Mouse (Mus musculus) lung, embryonic 14.5 days (tissue): ENCODE measurements around the gene Fam117a. TPM values are rescaled to one million over a fixed set of nuclear protein-coding genes. Genes with fewer than 3 reads are reported as not detected.

ENCODE experiments used
- ATAC-seq: fragments of 200-750 bp; cut with Nextera tagmentation; 2 replicates; pipeline ENCODE4 v1.8.0; 2017; ENCODE audit warnings: mild to moderate bottlenecking, moderate TSS enrichment, moderate library complexity; ENCODE audit not compliant: insufficient read depth
- DNase-seq: peaks from one replicate; pipeline ENCODE4 v3.0.0-alpha.2; 2015
- H3K27ac ChIP-seq: fragments of 300-500 bp; sonication (generic); 2 replicates; pipeline ENCODE4 v1.5.1; 2014; ENCODE audit warnings: low read depth, mild to moderate bottlenecking, moderate library complexity
- H3K27me3 ChIP-seq: fragments of 300-500 bp; sonication (generic); 2 replicates; pipeline ENCODE4 v1.6.1; 2014; ENCODE audit warnings: low read length, control low read depth; ENCODE audit not compliant: insufficient read depth
- H3K36me3 ChIP-seq: fragments of 300-500 bp; sonication (generic); 2 replicates; pipeline ENCODE4 v1.6.1; 2014; ENCODE audit warnings: control low read depth; ENCODE audit not compliant: insufficient read depth
- H3K4me1 ChIP-seq: fragments of 300-500 bp; sonication (generic); 2 replicates; pipeline ENCODE4 v1.6.1; 2014; ENCODE audit warnings: antibody characterized with exemption, control low read depth; ENCODE audit not compliant: insufficient read depth
- H3K4me2 ChIP-seq: fragments of 300-500 bp; sonication (generic); 2 replicates; pipeline ENCODE4 v1.6.1; 2014; ENCODE audit warnings: mild to moderate bottlenecking
- H3K4me3 ChIP-seq: fragments of 300-500 bp; sonication (generic); 2 replicates; pipeline ENCODE4 v1.5.1; 2014; ENCODE audit warnings: low read depth, low read length
- H3K9ac ChIP-seq: fragments of 300-500 bp; sonication (generic); 2 replicates; pipeline ENCODE4 v1.6.1; 2014
- H3K9me3 ChIP-seq: fragments of 300-500 bp; sonication (generic); 2 replicates; pipeline ENCODE4 v1.6.1; 2016; ENCODE audit warnings: low read depth, low read length, control low read depth
- CTCF ChIP-seq: IDR thresholded peaks from 2 replicates; pipeline ENCODE4 v1.5.1; 2016; ENCODE audit warnings: antibody characterized with exemption, low read depth
- WGBS: fragments of 180-500 bp; shearing (Covaris S2); extraction: QIAGEN DNeasy Blood & Tissue Kit; methylation state at CpG from one replicate; pipeline ENCODE4 v1.1.7; 2014; 5-methylcytosine and 5-hydroxymethylcytosine counted together
- polyA plus RNA-seq: library from polyadenylated mRNA; unstranded; fragments of >200 nt; fragmentation: Nextera tagmentation; extraction: Ambion mirVana; gene quantifications from 2 replicates; pipeline ENCODE4 v1.2.1, GENCODE M21; 2014

Fam117a gene
- polyA plus RNA-seq, 1 experiment from 2014 or later = 14.6 TPM

- Histone ChIP-seq H3K36me3 (peaks cover 55% of the 10 kb centered on the region), H3K4me2 (no peak overlapping the region), H3K4me1 (no peaks in the 10 kb centered on the region), H3K27me3 (no peaks in the 10 kb centered on the region), H3K9me3 (no peaks in the 10 kb centered on the region), H3K27ac (no peak overlapping the region), H3K4me3 (no peak overlapping the region), H3K9ac (no peak overlapping the region)
- TF ChIP-seq CTCF = no peak
- 64% methylated on average over 5 of the region's 5 CpGs for WGBS
- no peak for ATAC-seq
- no peak for DNase-seq
Observed at GRCm38 (mm10) chr11:95391743-95392142, 54.9 kb downstream of the Fam117a start.

- TF ChIP-seq CTCF = no peak
- 46% methylated on average over 7 of the region's 7 CpGs for WGBS
- DNase-seq (no peak), ATAC-seq (no peak)
- H3K9ac ChIP-seq = no peak overlapping the region
- H3K27me3 ChIP-seq = no peaks in the 10 kb centered on the region
- no peak overlapping the region for H3K4me3 ChIP-seq
- no peak overlapping the region for H3K4me2 ChIP-seq
- no peak overlapping the region for H3K27ac ChIP-seq
- H3K4me1 ChIP-seq = no peaks in the 10 kb centered on the region
- peaks cover 50% of the 10 kb centered on the region for H3K36me3 ChIP-seq
- H3K9me3 ChIP-seq = no peaks in the 10 kb centered on the region
Observed at GRCm38 (mm10) chr11:95392223-95392667, 55.4 kb downstream of the Fam117a start.

- Histone ChIP-seq H3K4me2 (no peak overlapping the region), H3K27ac (no peak overlapping the region)
- WGBS = 59% methylated on average over 11 of the region's 11 CpGs
Observed at GRCm38 (mm10) chr11:95392708-95393499, 56.1 kb downstream of the Fam117a start.

GRCm38 (mm10) chr11:95393500-95393816 lies 56.6 kb downstream of the Fam117a start:
- Histone ChIP-seq H3K4me2 (no peak overlapping the region), H3K4me1 (no peaks in the 10 kb centered on the region), H3K4me3 (no peak overlapping the region), H3K9me3 (no peaks in the 10 kb centered on the region), H3K9ac (no peak overlapping the region), H3K27ac (no peak overlapping the region), H3K27me3 (no peaks in the 10 kb centered on the region; the same call in 1 of the 2 replicates), H3K36me3 (peaks cover 38% of the 10 kb centered on the region)
- no peak for TF ChIP-seq CTCF
- ATAC-seq (no peak), DNase-seq (no peak)
- WGBS = 21% methylated on average over 5 of the region's 5 CpGs

More at GRCm38 (mm10) chr11:95392708-95393499, 56.1 kb downstream of the Fam117a start:
- H3K36me3 ChIP-seq = peaks cover 43% of the 10 kb centered on the region
- no peaks in the 10 kb centered on the region for H3K27me3 ChIP-seq
- H3K9me3 ChIP-seq = no peaks in the 10 kb centered on the region
- H3K4me3 ChIP-seq = no peak overlapping the region
- H3K9ac ChIP-seq = no peak overlapping the region
- DNase-seq = no peak
- ATAC-seq = no peak
- no peaks in the 10 kb centered on the region for H3K4me1 ChIP-seq
- TF ChIP-seq CTCF = no peak

GRCm38 (mm10) chr11:95394112-95394511 lies 57.3 kb downstream of the Fam117a start:
- Histone ChIP-seq H3K27me3 (no peaks in the 10 kb centered on the region; the same call in 1 of the 2 replicates), H3K9ac (no peak overlapping the region), H3K27ac (no peak overlapping the region), H3K9me3 (no peaks in the 10 kb centered on the region), H3K4me3 (no peak overlapping the region), H3K4me1 (no peaks in the 10 kb centered on the region), H3K4me2 (no peak overlapping the region), H3K36me3 (peaks cover 31% of the 10 kb centered on the region)
- ATAC-seq (no peak), DNase-seq (no peak)
- WGBS = 57% methylated on average over 5 of the region's 5 CpGs
- no peak for TF ChIP-seq CTCF

- no peak overlapping the region for H3K27ac ChIP-seq
- ATAC-seq (no peak), DNase-seq (no peak)
- 50% methylated on average over 1 of the region's 1 CpGs for WGBS
- no peaks in the 10 kb centered on the region for H3K4me1 ChIP-seq
- no peak overlapping the region for H3K4me2 ChIP-seq
- H3K27me3 ChIP-seq = no peaks in the 10 kb centered on the region; the same call in 1 of the 2 replicates
- peaks cover 7% of the 10 kb centered on the region for H3K36me3 ChIP-seq
- no peak for TF ChIP-seq CTCF
- H3K4me3 ChIP-seq = no peak overlapping the region
- H3K9me3 ChIP-seq = no peaks in the 10 kb centered on the region
- H3K9ac ChIP-seq = no peak overlapping the region
Observed at GRCm38 (mm10) chr11:95396548-95396947, 59.7 kb downstream of the Fam117a start.
